Mouse (Mus musculus): Measurements from ENCODE around the gene Pter.

- no peak for TF ChIP-seq GATA1 (IDR thresholded peaks at IDR 0.05; ENCODE audit: low read length)
- no peak for TF ChIP-seq TAL1 (IDR thresholded peaks at IDR 0.05; ENCODE audit: low read length)
These were observed 33.0 kb downstream of the Pter start for GRCm38 (mm10) chr2:12956703-12957424.
